Mouse (Mus musculus) myocyte (in vitro differentiated cells): ENCODE measurements around the gene Pnkd. TPM values are rescaled to one million over a fixed set of nuclear protein-coding genes. Genes with fewer than 3 reads are reported as not detected.

ENCODE experiments used
- H3K27me3 ChIP-seq: one replicate; pipeline ENCODE4 v1.6.1; 2011; ENCODE audit not compliant: control insufficient read depth, insufficient read depth, insufficient read length
- H3K36me3 ChIP-seq: one replicate; pipeline ENCODE4 v1.6.1; 2011; ENCODE audit not compliant: control insufficient read depth, insufficient read depth
- H3K4me2 ChIP-seq: one replicate; pipeline ENCODE4 v1.6.1; 2011; ENCODE audit warnings: low read depth, control low read depth
- H3K4me3 ChIP-seq: one replicate; pipeline ENCODE4 v1.5.1; 2011; ENCODE audit warnings: mild to moderate bottlenecking, control low read depth, moderate library complexity
- H3K79me2 ChIP-seq: one replicate; pipeline ENCODE4 v1.6.1; 2011; ENCODE audit not compliant: control insufficient read depth, insufficient read depth
- H3ac ChIP-seq: one replicate; pipeline ENCODE4 v1.6.1; 2011; ENCODE audit not compliant: control insufficient read depth, insufficient read length
- CEBPB ChIP-seq: IDR thresholded peaks from 2 replicates; pipeline ENCODE4 v1.6.1; 2011; ENCODE audit warnings: mild to moderate bottlenecking, moderate library complexity; ENCODE audit not compliant: poor library complexity, insufficient read depth, severe bottlenecking
- E2F4 ChIP-seq: IDR thresholded peaks from one replicate; pipeline ENCODE4 v1.6.1; 2011; ENCODE audit warnings: mild to moderate bottlenecking, control low read depth, moderate library complexity; ENCODE audit not compliant: insufficient read depth
- MAX ChIP-seq: IDR thresholded peaks from one replicate; pipeline ENCODE4 v1.6.1; 2011; ENCODE audit warnings: low read depth, mild to moderate bottlenecking, control low read depth
- MYOD1 ChIP-seq, 3 experiments: IDR thresholded peaks; one replicate each; pipeline ENCODE4 v1.6.1; 2011; ENCODE audit warnings: control low read depth in 2 of 3, low read depth in 2 of 3, mild to moderate bottlenecking in 2 of 3, moderate library complexity in 1 of 3; ENCODE audit not compliant: insufficient read length in 2 of 3, control insufficient read depth in 1 of 3
- MYOG ChIP-seq, 3 experiments: IDR thresholded peaks; one replicate each; pipeline ENCODE4 v1.6.1; 2011; ENCODE audit warnings: control low read depth in 2 of 3, low read depth in 2 of 3, mild to moderate bottlenecking in 2 of 3; ENCODE audit not compliant: insufficient read length in 2 of 3, control insufficient read depth in 1 of 3, insufficient read depth in 1 of 3
- POLR2A ChIP-seq: IDR thresholded peaks from one replicate; pipeline ENCODE4 v1.6.1; 2011; ENCODE audit warnings: low read depth, mild to moderate bottlenecking, control low read depth, moderate library complexity; ENCODE audit not compliant: insufficient read length
- POLR2AphosphoS2 ChIP-seq: IDR thresholded peaks from one replicate; pipeline ENCODE4 v1.6.1; 2011; ENCODE audit warnings: low read depth, control low read depth; ENCODE audit not compliant: insufficient read length
- REST ChIP-seq: IDR thresholded peaks from one replicate; pipeline ENCODE4 v1.6.1; 2011; ENCODE audit warnings: mild to moderate bottlenecking, control low read depth, moderate library complexity; ENCODE audit not compliant: insufficient read depth, insufficient read length
- SRF ChIP-seq: IDR thresholded peaks from one replicate; pipeline ENCODE4 v1.6.1; 2011; ENCODE audit warnings: low read depth; ENCODE audit not compliant: control insufficient read depth, insufficient read length
- TCF12 ChIP-seq: IDR thresholded peaks from one replicate; pipeline ENCODE4 v1.6.1; 2011; ENCODE audit warnings: mild to moderate bottlenecking, control low read depth; ENCODE audit not compliant: poor library complexity, insufficient read depth, severe bottlenecking
- TCF3 ChIP-seq: IDR thresholded peaks from one replicate; pipeline ENCODE4 v1.6.1; 2011; ENCODE audit warnings: low read depth, control low read depth; ENCODE audit not compliant: insufficient read length
- USF1 ChIP-seq: IDR thresholded peaks from one replicate; pipeline ENCODE4 v1.6.1; 2011; ENCODE audit warnings: low read depth, mild to moderate bottlenecking, control low read depth, moderate library complexity
- polyA plus RNA-seq: library from polyadenylated mRNA; unstranded; fragments of >200 nt; fragmentation: generic; extraction: Trizol; gene quantifications from one replicate; pipeline ENCODE4 v1.2.1, GENCODE M21; 2012; ENCODE audit warnings: missing spikeins

Pnkd gene
- polyA plus RNA-seq, 1 experiment, result 93.7 TPM

- TF ChIP-seq MAX (no peak), TCF3 (no peak), MYOD1 (IDR thresholded peaks at IDR 0.05; ENCODE audit: control insufficient read depth in 1 of 3, insufficient read length in 2 of 3, low read depth in 2 of 3) (no peak)
- Histone ChIP-seq H3ac (no peak overlapping the region), H3K36me3 (no peaks in the 10 kb centered on the region), H3K4me2 (no peak overlapping the region), H3K4me3 (no peak overlapping the region), H3K79me2 (no peaks in the 10 kb centered on the region), H3K27me3 (no peaks in the 10 kb centered on the region)
These were observed 94.4 kb downstream of the Pnkd start for GRCm38 (mm10) chr1:74379058-74379504.

DNA sequence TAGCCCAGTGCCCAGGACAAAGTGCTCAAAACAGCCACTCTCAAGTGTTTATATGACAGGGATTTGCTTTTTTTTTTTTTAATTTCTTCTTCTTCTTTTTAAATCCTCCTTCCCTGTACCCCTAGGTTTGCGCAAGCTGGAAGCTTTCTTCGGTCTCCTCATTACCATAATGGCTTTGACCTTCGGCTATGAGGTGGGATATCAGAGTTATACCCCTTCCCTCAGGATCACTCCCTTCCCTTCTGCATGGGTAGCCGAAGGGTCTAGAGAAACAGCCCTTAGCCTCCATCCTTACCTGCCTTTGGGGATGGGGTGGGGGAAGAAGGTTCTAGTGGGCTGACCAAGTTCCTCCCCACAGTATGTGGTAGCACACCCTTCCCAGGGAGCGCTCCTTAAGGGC, 95.8 kb downstream of the Pnkd start:
- H3K79me2 ChIP-seq, result no peaks in the 10 kb centered on the region
- no peak overlapping the region for H3ac ChIP-seq
- H3K4me3 ChIP-seq, result no peak overlapping the region
- no peaks in the 10 kb centered on the region for H3K27me3 ChIP-seq
- no peak overlapping the region for H3K4me2 ChIP-seq
- TF ChIP-seq MYOG (IDR thresholded peaks at IDR 0.05; ENCODE audit: control insufficient read depth in 1 of 3, insufficient read depth in 1 of 3, insufficient read length in 2 of 3, low read depth in 2 of 3) (no peak), MAX (no peak), CEBPB (no peak), POLR2A (no peak), TCF12 (no peak), MYOD1 (IDR thresholded peaks at IDR 0.05; ENCODE audit: control insufficient read depth in 1 of 3, insufficient read length in 2 of 3, low read depth in 2 of 3) (no peak), E2F4 (no peak), SRF (no peak)
- H3K36me3 ChIP-seq, result no peaks in the 10 kb centered on the region

DNA sequence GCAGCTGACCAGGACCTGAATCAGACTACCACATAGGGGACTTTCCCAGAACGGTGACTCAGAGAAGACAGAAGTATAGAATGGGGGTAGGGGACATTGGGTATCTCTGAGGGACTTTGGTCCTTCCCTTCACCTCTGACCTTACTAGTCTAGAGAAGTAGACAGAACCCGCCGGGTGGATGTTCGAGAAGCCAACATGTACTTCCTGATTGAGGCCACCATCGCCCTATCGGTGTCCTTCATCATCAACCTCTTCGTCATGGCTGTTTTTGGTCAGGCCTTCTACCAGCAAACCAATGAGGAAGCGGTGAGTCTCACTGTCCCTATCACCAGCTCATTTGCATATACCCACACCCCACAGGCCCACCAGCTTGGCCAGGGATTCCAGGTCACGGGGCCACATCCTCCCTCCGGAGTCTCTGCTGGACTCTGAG, 96.9 kb downstream of the Pnkd start:
- Histone ChIP-seq H3K4me3 (no peak overlapping the region), H3ac (no peak overlapping the region), H3K27me3 (no peaks in the 10 kb centered on the region), H3K4me2 (no peak overlapping the region), H3K79me2 (no peaks in the 10 kb centered on the region), H3K36me3 (no peaks in the 10 kb centered on the region)
- no peak for TF ChIP-seq MAX
- no peak for TF ChIP-seq POLR2AphosphoS2
- TF ChIP-seq TCF3, result no peak
- TF ChIP-seq SRF, result no peak
- TF ChIP-seq USF1, result no peak
- no peak for TF ChIP-seq TCF12
- TF ChIP-seq POLR2A, result no peak
- TF ChIP-seq E2F4, result no peak
- TF ChIP-seq MYOD1 (IDR thresholded peaks at IDR 0.05; ENCODE audit: control insufficient read depth in 1 of 3, insufficient read length in 2 of 3, low read depth in 2 of 3), result no peak
- no peak for TF ChIP-seq CEBPB
- TF ChIP-seq MYOG (IDR thresholded peaks at IDR 0.05; ENCODE audit: control insufficient read depth in 1 of 3, insufficient read depth in 1 of 3, insufficient read length in 2 of 3, low read depth in 2 of 3), result no peak
- TF ChIP-seq REST, result no peak

- no peaks in the 10 kb centered on the region for H3K36me3 ChIP-seq
- H3K4me3 ChIP-seq, result no peak overlapping the region
- no peak overlapping the region for H3K4me2 ChIP-seq
- TF ChIP-seq MAX (no peak), MYOD1 (IDR thresholded peaks at IDR 0.05; ENCODE audit: control insufficient read depth in 1 of 3, insufficient read length in 2 of 3, low read depth in 2 of 3) (no peak), SRF (no peak), POLR2A (no peak), TCF12 (no peak), E2F4 (no peak), POLR2AphosphoS2 (no peak), TCF3 (no peak), CEBPB (no peak), REST (no peak), MYOG (IDR thresholded peaks at IDR 0.05; ENCODE audit: control insufficient read depth in 1 of 3, insufficient read depth in 1 of 3, insufficient read length in 2 of 3, low read depth in 2 of 3) (no peak), USF1 (no peak)
- H3ac ChIP-seq, result no peak overlapping the region
- H3K79me2 ChIP-seq, result no peaks in the 10 kb centered on the region
- no peaks in the 10 kb centered on the region for H3K27me3 ChIP-seq
These were observed 98.7 kb downstream of the Pnkd start for GRCm38 (mm10) chr1:74383385-74383784.

- no peak for TF ChIP-seq SRF
- TF ChIP-seq REST, result no peak
- TF ChIP-seq TCF3, result peak; percentile 22
- no peak for TF ChIP-seq POLR2A
- TF ChIP-seq MYOG (IDR thresholded peaks at IDR 0.05; ENCODE audit: control insufficient read depth in 1 of 3, insufficient read depth in 1 of 3, insufficient read length in 2 of 3, low read depth in 2 of 3), result peak; percentile 23 to 94 (median 84)
- no peak for TF ChIP-seq CEBPB
- TF ChIP-seq E2F4, result no peak
- no peak for TF ChIP-seq MAX
- TF ChIP-seq POLR2AphosphoS2, result no peak
- peak in 2 of 3 experiments; percentile 59 to 79 for TF ChIP-seq MYOD1 (IDR thresholded peaks at IDR 0.05; ENCODE audit: control insufficient read depth in 1 of 3, insufficient read length in 2 of 3, low read depth in 2 of 3)
- no peak for TF ChIP-seq USF1
- TF ChIP-seq TCF12, result peak; percentile 11
- Histone ChIP-seq H3K36me3 (no peaks in the 10 kb centered on the region), H3ac (no peak overlapping the region), H3K79me2 (no peaks in the 10 kb centered on the region), H3K4me2 (no peak overlapping the region), H3K27me3 (no peaks in the 10 kb centered on the region), H3K4me3 (no peak overlapping the region)
These were observed 99.8 kb downstream of the Pnkd start for GRCm38 (mm10) chr1:74384525-74384924.
